Mouse (Mus musculus) gastrocnemius, postnatal 14 days (tissue): ENCODE results near the gene Vps52. TPM values are rescaled to one million over a fixed set of nuclear protein-coding genes. Genes with fewer than 3 reads are reported as not detected.

ENCODE experiments used
- DNase-seq: peaks from one replicate; pipeline ENCODE4 v3.0.0; 2021; ENCODE audit warnings: mixed read lengths
- intact Hi-C: fragments of 180-260 bp; cut with DNase I; formaldehyde crosslinking; loops from one replicate; pipeline ENCODE4 v1.15.1; 2025; ENCODE audit warnings: low total_unique reads
- long read RNA-seq, 2 experiments: library from polyadenylated mRNA; stranded (forward); transcript quantifications; one replicate each; pipeline ENCODE4 v2.0.0; 2021
- total RNA-seq, 2 experiments: library from RNA; stranded (reverse); gene quantifications; 2 replicates each; pipeline ENCODE4 v1.2.3; 2021

Gene Vps52
- total RNA-seq = 10 to 100 TPM; 30.5 to 33.1 TPM
- long read RNA-seq, experiment 1, transcript Vps52-201 (20 exons, 3,383 nt) = major isoform, 62 of 75 reads
- long read RNA-seq, experiment 1, partial matches to known transcripts = 10 of 75 reads
- long read RNA-seq, experiment 1, other reads (novel, unspliced or antisense) = 3 of 75 reads
- long read RNA-seq, experiment 2, transcript Vps52-201 (20 exons, 3,383 nt) = major isoform, 60 of 76 reads
- long read RNA-seq, experiment 2, partial matches to known transcripts = 7 of 76 reads
- long read RNA-seq, experiment 2, other reads (novel, unspliced or antisense) = 9 of 76 reads

- peak; percentile 90 for DNase-seq
- intact Hi-C loops = loop anchor here (5.0 kb wide), 1 partner anchor 1312 kb away; no protein-coding TSS in a partner anchor
Observed at GRCm38 (mm10) chr17:33955555-33956214, at the start of gene Vps52, which contains the start of gene Rps18. Vps52 (plus strand) TSS chr17:33955812. Rps18 (minus strand) TSS chr17:33956001.

- DNase-seq = peak; percentile 47
- intact Hi-C loops = no loop called here
Observed at GRCm38 (mm10) chr17:33908331-33909076, 47.1 kb upstream of the Vps52 start.

- intact Hi-C loops = no loop called here
- DNase-seq = peak; percentile 99
Observed at GRCm38 (mm10) chr17:33909077-33909868, 46.3 kb upstream of the Vps52 start, which contains the start of gene Daxx. Daxx (plus strand) TSS chr17:33909414.

- intact Hi-C loops = no loop called here
- DNase-seq = no peak
Observed at GRCm38 (mm10) chr17:33909869-33910250, 45.8 kb upstream of the Vps52 start.

GRCm38 (mm10) chr17:33910346-33911051 lies 45.1 kb upstream of the Vps52 start:
- DNase-seq = no peak
- intact Hi-C loops = no loop called here

GRCm38 (mm10) chr17:33911052-33911812 lies 44.4 kb upstream of the Vps52 start:
- intact Hi-C loops = no loop called here
- DNase-seq = no peak

- intact Hi-C loops = no loop called here
- no peak for DNase-seq
Observed at GRCm38 (mm10) chr17:33911813-33912414, 43.7 kb upstream of the Vps52 start.

- intact Hi-C loops = no loop called here
- DNase-seq = no peak
Observed at GRCm38 (mm10) chr17:33913264-33913663, 42.3 kb upstream of the Vps52 start.

- intact Hi-C loops = no loop called here
- DNase-seq = no peak
Observed at GRCm38 (mm10) chr17:33913905-33914304, 41.7 kb upstream of the Vps52 start.

GRCm38 (mm10) chr17:33914969-33915391 lies 40.6 kb upstream of the Vps52 start:
- no peak for DNase-seq
- intact Hi-C loops = no loop called here

GRCm38 (mm10) chr17:33915671-33916250 lies 39.9 kb upstream of the Vps52 start, which contains the start of the genes Tapbp and Zbtb22:
Tapbp (plus strand) TSS chr17:33915899.
Zbtb22 (plus strand) TSS chr17:33915904.
- peak; percentile 95 for DNase-seq
- intact Hi-C loops = no loop called here

GRCm38 (mm10) chr17:33916294-33916693 lies 39.3 kb upstream of the Vps52 start:
- intact Hi-C loops = no loop called here

GRCm38 (mm10) chr17:33916847-33917655 lies 38.6 kb upstream of the Vps52 start:
- DNase-seq = no peak
- intact Hi-C loops = no loop called here

More at GRCm38 (mm10) chr17:33916294-33916693, 39.3 kb upstream of the Vps52 start:
- DNase-seq = no peak

GRCm38 (mm10) chr17:33917656-33918292 lies 37.8 kb upstream of the Vps52 start:
- intact Hi-C loops = no loop called here
- peak; percentile 15 for DNase-seq

GRCm38 (mm10) chr17:33918293-33919203 lies 37.1 kb upstream of the Vps52 start:
- DNase-seq = peak; percentile 36
- intact Hi-C loops = no loop called here
